Mouse (Mus musculus) heart, adult 8-10 months (tissue): ENCODE measurements around the gene Cd80. TPM values are rescaled to one million over a fixed set of nuclear protein-coding genes. Genes with fewer than 3 reads are reported as not detected.
A peak's percentile ranks its signal among the peaks of the same experiment; 100 is the strongest.
"Not testable (repeated sequence)": the region's sequence is repeated elsewhere in the genome, so short reads cannot be mapped to it uniquely, and the experiment has no call there.

Source experiments
- DNase-seq: peaks from one replicate; pipeline ENCODE4 v3.0.0; 2022; ENCODE audit warnings: low spot score
- total RNA-seq, 4 experiments: library from RNA; stranded (reverse); gene quantifications; 2 replicates each; pipeline ENCODE4 v1.2.4; 2022

Gene Cd80
- 1 to 10 TPM in 1 of 4 experiments, under 1 TPM in 3; 0.54 to 1.3 (median 0.77) TPM for total RNA-seq

GRCm38 (mm10) chr16:38455511-38456418, at the start of gene Cd80:
Cd80 (plus strand) TSS chr16:38455561.
- no peak for DNase-seq

- no peak for DNase-seq
Observed at GRCm38 (mm10) chr16:38406293-38406692, 49.1 kb upstream of the Cd80 start.

GRCm38 (mm10) chr16:38406708-38407107, 48.7 kb upstream of the Cd80 start:
- no peak for DNase-seq

GRCm38 (mm10) chr16:38407584-38407983, 47.8 kb upstream of the Cd80 start:
- DNase-seq = no peak

GRCm38 (mm10) chr16:38408416-38408815, 46.9 kb upstream of the Cd80 start:
- no peak for DNase-seq

- no peak for DNase-seq
Observed at GRCm38 (mm10) chr16:38414953-38415352, 40.4 kb upstream of the Cd80 start.

GRCm38 (mm10) chr16:38425374-38425773, 30.0 kb upstream of the Cd80 start:
- DNase-seq = peak; percentile 53

- DNase-seq = no peak
Observed at GRCm38 (mm10) chr16:38425799-38426198, 29.6 kb upstream of the Cd80 start.

GRCm38 (mm10) chr16:38431446-38432185, 23.7 kb upstream of the Cd80 start:
- peak; percentile 36 for DNase-seq

GRCm38 (mm10) chr16:38432498-38433425, 22.6 kb upstream of the Cd80 start, which contains the start of gene Pla1a:
Pla1a (minus strand) TSS chr16:38433145.
- peak; percentile 29 for DNase-seq

GRCm38 (mm10) chr16:38433514-38433913, 21.8 kb upstream of the Cd80 start:
- DNase-seq = no peak

GRCm38 (mm10) chr16:38434295-38434795, 21.0 kb upstream of the Cd80 start:
- DNase-seq = no peak

GRCm38 (mm10) chr16:38439190-38439589, 16.2 kb upstream of the Cd80 start:
- no peak for DNase-seq

GRCm38 (mm10) chr16:38440403-38440802, 15.0 kb upstream of the Cd80 start:
- no peak for DNase-seq

- no peak for DNase-seq
Observed at GRCm38 (mm10) chr16:38441611-38442010, 13.8 kb upstream of the Cd80 start.

GRCm38 (mm10) chr16:38442216-38442615, 13.1 kb upstream of the Cd80 start:
- DNase-seq = no peak

- DNase-seq = no peak
Observed at GRCm38 (mm10) chr16:38443721-38444464, 11.5 kb upstream of the Cd80 start.

GRCm38 (mm10) chr16:38445046-38445445, 10.3 kb upstream of the Cd80 start:
- DNase-seq = no peak

- no peak for DNase-seq
Observed at GRCm38 (mm10) chr16:38445576-38445975, 9.8 kb upstream of the Cd80 start.

GRCm38 (mm10) chr16:38446141-38446540, 9.2 kb upstream of the Cd80 start:
- DNase-seq = not testable (repeated sequence)
